Mouse (Mus musculus): Measurements from ENCODE around the gene Cdh23.

The Cdh23 gene

GRCm38 (mm10) chr10:60634391-60634790 lies 61.9 kb downstream of the Cdh23 start:
- DNase-seq = no peak

DNA sequence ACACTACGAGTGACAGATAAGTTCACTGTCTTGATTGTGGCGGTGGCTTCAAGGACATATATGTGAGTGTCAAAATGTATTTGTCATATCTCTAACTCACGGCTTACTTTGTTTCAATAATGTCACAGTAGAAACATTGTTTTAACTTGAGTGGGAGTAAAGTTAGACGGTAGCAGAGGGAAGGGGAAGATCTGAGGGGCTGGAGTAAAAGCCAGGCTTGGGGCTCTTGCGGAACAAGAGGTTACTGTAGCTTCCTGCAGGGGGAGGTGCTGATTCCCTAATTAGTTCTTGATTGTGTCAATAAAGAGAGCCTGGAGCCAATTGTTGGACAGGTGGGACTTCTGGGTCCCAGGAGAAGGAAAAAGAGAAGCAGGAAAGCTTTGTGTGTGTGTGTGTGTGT lies 70.2 kb downstream of the Cdh23 start:
- DNase-seq = no peak

- DNase-seq = no peak
Measured at GRCm38 (mm10) chr10:60625511-60625910, 70.8 kb downstream of the Cdh23 start.

DNA sequence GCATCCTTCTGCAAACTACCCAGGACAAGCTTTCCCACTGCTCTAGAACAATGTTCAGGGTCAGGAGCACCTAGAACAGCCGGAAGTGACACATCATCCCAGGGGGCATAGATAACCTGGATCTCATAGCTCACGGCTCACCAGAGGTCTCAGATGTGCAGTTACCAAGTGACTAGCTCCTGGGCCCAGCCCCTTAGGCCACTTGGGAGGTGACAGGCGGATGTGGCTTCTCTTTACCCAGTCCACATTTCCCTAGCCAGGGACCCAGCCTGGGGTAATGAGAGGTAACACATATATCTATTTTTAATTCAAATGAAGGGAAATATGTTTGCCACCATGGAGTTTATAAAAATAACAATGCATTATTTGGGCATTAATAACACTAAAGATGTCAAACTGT lies 71.3 kb downstream of the Cdh23 start:
- no peak for DNase-seq

DNA sequence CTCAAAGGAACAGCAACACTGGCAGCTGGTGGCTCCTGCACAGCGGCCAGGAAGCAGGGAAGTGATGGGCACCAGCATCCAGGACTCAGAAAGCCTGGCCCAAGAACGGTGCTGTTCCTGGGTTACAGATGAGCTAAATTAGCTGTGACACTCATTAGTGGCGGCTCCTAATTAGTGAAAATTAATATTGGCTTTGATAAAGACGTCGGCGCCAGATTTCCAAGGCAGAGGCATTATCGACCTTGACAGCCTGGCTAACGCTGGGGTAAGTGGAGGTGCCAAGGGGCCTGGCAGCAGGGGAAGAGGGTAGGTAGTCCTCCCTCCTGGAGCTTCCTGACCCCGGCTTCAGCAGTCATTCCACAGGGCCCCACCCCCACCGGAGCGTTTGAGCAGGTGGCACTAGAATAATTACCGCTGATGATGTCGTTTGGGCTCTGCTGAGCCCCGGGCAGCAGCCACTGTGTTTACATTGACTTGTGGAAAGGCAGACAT lies 72.0 kb downstream of the Cdh23 start:
- DNase-seq = no peak

DNA sequence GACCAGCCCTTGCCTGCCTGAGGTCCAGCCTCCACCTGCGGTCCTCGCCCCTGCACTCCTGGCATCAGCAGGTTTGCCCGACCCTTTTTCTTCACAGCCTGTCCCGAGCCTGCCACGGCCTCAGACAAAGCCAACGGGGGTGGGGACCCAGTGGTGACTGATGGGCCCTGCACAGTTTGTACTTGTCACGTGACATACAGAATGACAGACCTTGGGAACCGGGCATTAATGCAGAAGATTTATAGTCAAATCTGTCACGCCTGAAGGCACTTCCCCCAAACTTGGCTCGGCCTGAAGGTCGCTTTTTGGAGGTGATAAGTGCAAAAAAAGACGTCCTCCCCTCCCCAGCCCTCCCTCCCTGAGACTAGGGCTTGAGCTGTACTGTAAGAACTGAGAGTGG lies 73.5 kb downstream of the Cdh23 start:
- DNase-seq = no peak

GRCm38 (mm10) chr10:60621470-60622170 lies 74.7 kb downstream of the Cdh23 start:
- peak in 1 of 2 experiments; percentile 11 for DNase-seq

- DNase-seq = no peak
Measured at GRCm38 (mm10) chr10:60615898-60616297, 80.4 kb downstream of the Cdh23 start.

DNA sequence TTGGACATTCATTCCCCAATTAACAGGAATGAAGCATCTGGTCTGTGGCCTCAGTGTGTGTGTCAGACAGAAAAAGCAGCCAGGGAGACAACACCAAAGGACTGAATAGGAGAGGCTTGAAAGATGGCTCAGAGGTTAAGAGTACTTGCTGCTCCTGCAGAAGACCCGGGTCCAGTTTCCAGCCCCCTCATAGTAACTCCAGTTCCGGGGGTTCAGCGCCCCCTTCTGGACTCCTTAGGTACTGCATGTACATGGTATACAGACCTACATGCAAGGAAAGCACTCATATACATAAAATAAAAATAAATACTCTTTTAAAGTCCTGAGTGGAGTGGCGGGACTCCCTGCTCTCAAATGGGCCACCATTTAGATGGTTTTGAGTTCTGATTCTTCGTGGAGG lies 83.4 kb downstream of the Cdh23 start:
- DNase-seq = peak in 1 of 2 experiments; percentile 41

DNA sequence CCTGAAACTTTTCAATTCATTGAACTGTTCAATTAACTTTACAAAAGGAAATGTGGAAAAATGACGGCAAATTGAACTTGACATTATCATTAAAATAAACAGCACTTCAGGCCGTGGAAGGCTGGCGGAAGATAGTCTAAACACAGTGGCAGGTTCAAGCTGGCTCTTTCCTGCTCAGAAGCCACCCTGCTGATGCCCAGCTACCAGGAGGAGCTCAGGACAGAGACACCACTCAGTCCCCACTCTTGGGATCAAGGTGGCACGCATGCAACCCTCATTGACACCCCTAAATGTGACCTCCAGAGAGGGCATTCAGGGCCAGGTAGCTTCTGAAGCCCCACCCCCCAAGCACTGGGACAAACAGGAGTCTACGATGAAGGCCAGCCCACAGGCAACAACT lies 89.1 kb downstream of the Cdh23 start:
- DNase-seq = no peak

GRCm38 (mm10) chr10:60606661-60607060 lies 89.6 kb downstream of the Cdh23 start:
- DNase-seq = no peak

GRCm38 (mm10) chr10:60602235-60602634 lies 94.1 kb downstream of the Cdh23 start:
- DNase-seq = no peak

GRCm38 (mm10) chr10:60595166-60595565 lies 101.1 kb downstream of the Cdh23 start:
- no peak for DNase-seq

DNA sequence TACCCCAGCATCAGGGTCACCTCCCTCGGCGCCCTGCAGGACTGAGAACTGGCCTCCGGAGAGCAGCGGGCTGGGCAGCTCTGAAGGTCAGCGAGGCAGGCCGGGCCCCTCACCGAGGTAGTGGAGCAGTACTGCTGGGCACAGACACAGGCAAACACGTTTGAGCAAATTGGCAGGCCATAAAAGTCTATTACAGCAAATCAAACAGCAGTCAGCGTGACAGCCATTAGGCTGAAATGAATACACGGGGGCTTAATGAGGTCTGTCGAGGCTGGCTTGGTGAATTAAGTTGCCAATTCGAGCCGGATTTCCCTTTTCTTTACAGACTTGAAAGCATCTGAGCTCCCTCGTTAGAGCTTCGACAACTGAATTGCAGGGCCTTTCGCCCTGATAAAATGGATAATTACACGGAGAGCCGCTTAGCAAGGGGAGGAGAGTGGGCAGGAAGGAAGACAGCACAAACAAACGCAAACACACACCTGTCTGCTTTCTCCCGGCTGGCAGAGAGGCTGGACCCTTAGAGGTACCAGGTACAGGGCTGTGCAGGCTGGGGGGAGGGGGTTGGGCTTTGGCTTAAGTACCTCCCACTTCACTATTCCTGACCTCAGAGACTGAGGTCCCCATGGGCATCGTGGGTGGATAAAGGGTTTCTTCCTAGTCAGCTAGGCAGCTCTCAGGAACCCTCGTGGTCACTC lies 103.3 kb downstream of the Cdh23 start:
- DNase-seq = no peak

- no peak for DNase-seq
Measured at GRCm38 (mm10) chr10:60591281-60591680, 105.0 kb downstream of the Cdh23 start.

DNA sequence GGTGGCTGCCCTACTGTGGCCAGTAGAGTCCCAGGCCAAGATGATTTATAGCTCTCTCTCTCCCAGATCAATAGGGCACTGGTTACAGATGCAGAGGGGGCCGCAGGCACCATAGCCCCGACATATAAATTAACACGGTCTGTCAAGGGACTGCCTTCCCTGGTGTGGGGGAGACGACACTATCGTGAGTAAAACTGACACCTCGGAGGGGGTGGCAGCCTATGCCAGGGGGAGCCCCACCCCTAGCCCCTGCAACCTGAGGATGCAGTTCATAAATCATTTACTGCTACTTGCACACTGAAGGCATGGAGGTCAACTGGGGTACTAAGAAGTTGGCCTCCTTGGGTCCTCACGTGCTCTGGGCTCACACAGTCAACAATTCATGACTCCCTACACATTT lies 106.0 kb downstream of the Cdh23 start:
- DNase-seq = no peak

DNA sequence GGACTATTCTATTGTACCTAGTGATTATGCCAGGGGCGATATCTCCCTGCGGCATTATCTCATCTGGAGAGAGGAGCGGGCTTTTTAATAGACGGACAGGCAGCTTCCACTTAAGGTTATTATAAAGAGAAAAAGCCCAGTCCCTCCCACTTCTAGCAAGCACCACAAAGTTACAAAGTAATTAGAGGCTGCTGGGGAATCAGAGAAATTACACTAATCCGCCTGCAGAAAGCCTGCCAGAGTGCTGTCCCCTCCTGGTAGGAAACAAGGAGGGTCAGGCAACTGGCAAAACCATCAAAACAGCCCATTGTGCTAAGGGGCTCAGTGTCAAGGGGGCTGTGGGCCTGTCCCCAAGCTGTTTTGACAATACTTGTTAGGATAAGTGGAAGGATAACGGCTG lies 110.6 kb downstream of the Cdh23 start:
- no peak for DNase-seq

DNA sequence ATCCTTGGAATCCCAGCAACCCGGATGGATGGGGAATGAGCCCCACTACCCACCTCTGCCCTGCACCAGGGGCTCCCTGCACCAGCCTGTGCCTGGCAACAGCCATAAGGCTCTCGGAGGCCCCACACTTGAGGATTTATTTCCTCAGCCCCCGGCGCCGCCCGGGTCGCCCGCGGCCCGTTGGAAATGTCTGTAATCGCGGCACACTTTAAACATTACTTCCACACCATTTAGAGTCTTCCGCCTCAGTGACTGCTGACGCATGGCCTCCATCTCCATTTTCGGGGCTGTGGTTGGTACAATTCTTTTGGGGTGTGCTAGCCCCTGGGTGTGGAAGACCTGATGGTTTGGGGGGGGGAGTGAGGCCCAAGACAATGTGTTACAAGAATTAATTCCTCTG lies 113.3 kb downstream of the Cdh23 start:
- DNase-seq = no peak

DNA sequence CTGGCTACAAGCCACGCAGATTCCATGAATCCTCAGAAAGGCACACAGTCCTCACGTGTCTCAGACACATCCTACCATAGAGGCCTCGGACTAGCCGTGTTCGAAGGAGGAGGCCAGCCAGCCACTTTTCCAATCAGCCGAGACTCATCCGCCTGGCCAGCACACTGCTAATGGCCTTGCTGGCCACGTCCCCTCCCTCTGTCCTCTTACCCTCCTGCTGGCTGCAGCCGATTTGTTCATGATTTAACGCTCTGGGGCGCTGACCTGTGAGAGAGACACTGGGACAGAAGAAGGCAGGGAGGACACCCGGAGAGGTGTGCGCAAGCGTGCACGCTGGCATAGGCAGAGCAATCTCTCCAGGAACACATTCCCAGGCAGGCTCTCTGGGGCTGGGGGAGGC lies 115.6 kb downstream of the Cdh23 start:
- DNase-seq = no peak

DNA sequence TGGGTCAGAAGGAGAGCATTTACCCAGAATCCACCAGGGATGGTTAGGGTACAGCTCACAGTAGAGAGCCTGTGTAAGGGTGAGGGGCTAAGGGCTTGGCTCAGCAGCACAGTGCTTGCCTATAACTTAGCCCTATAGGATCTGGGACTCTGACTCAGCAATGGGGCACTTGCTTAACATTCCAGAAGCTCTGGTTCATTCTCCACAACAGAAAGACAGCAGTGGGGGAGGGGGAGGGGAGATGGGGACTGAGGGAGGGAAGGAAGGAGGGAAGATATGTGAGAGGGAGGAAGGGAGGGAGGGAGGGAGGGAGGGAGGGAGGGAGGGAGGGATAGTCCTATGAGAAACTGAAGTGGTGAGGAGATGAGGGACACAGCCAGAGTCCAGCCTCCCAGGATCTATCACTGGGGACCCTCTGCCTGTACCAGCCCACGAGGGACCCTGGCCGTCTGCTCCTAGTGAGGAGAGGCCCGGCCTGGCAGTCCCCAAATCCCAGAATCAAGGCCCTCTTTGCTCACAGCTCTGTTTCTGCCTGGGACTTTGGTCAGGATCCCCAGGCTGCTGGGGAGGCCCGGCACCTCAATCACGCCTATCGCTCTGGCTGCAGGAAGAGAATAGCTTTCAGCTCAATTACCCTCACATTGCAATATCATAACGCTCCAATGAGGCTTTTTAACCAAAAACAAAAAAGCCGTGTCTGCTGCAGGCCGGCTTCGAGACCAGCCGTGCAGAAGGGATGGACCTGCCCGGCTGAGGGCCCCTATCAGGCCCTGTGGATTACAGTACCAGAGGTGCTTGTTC lies 117.4 kb downstream of the Cdh23 start:
- DNase-seq = no peak

DNA sequence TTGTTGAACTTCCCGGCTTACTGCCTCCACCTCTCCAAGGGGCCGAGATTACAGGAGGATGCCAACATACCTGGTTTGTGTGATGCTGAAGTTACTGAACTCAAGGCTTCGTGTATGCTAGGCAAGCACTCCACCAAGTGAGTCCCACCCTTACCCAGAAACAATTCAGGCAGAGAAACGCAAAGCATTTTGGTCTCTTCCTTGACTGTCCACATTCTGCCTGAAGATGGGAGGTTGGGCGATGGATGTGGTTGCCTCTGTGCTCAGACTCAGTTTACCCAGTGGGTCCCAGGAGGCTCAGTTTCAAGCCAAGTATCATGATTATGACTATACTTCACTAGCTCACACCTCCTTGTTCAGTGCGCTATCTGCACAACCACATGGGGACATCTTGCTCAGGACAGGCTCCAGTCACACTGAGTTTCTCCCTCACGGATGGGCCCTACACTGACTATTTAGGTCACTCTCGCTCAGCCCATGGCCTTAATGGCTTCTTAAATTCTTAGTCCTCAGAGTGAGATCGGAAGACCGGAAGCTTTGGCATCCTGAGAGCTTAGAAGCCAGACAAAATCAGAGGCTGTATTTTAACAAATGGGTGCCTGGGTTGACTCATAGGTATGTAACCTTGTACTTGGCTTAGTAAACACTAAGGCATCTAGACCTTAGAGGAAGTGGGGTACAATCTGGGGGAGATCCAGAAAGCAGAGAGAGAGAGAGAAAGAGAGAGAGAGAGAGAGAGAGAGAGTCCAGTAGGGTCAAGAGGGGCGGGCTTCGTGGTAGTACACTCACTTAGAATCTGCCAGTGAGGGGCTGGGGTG lies 118.2 kb downstream of the Cdh23 start:
- DNase-seq = no peak

GRCm38 (mm10) chr10:60577125-60577919 lies 119.0 kb downstream of the Cdh23 start:
- DNase-seq = peak in 1 of 2 experiments; percentile 2
